Mouse (Mus musculus) embryonic facial prominence, embryonic 14.5 days (tissue): ENCODE measurements around the gene Tardbp. TPM values are rescaled to one million over a fixed set of nuclear protein-coding genes. Genes with fewer than 3 reads are reported as not detected.
A peak's percentile ranks its signal among the peaks of the same experiment; 100 is the strongest.

ENCODE experiments used
- ATAC-seq: fragments of 200-750 bp; cut with Nextera tagmentation; 2 replicates; pipeline ENCODE4 v1.8.0; 2017; ENCODE audit warnings: low read depth, moderate number of reproducible peaks, moderate TSS enrichment
- DNase-seq: peaks from one replicate; pipeline ENCODE4 v3.0.0-alpha.2; 2015; ENCODE audit warnings: low spot score
- H3K27ac ChIP-seq: fragments of 300-500 bp; sonication (generic); replicated peaks from 2 replicates; pipeline ENCODE4 v1.5.1; 2014; ENCODE audit warnings: low read depth, mild to moderate bottlenecking, low read length, moderate library complexity
- H3K27me3 ChIP-seq: fragments of 300-500 bp; sonication (generic); replicated peaks from 2 replicates; pipeline ENCODE4 v1.6.1; 2014; ENCODE audit warnings: low read length; ENCODE audit not compliant: control insufficient read depth, insufficient read depth
- H3K36me3 ChIP-seq: fragments of 300-500 bp; sonication (generic); 2 replicates; pipeline ENCODE4 v1.6.1; 2014; ENCODE audit warnings: low read length, mixed read lengths; ENCODE audit not compliant: control insufficient read depth, insufficient read depth
- H3K4me1 ChIP-seq: fragments of 300-500 bp; sonication (generic); 2 replicates; pipeline ENCODE4 v1.6.1; 2014; ENCODE audit warnings: antibody characterized with exemption, low read length; ENCODE audit not compliant: control insufficient read depth, insufficient read depth
- H3K4me2 ChIP-seq: fragments of 300-500 bp; sonication (generic); 2 replicates; pipeline ENCODE4 v1.6.1; 2014; ENCODE audit warnings: low read depth, mild to moderate bottlenecking, low read length, moderate library complexity, mixed read lengths
- H3K4me3 ChIP-seq: fragments of 300-500 bp; sonication (generic); 2 replicates; pipeline ENCODE4 v1.5.1; 2014; ENCODE audit warnings: low read depth, mild to moderate bottlenecking, low read length
- H3K9ac ChIP-seq: fragments of 300-500 bp; sonication (generic); 2 replicates; pipeline ENCODE4 v1.6.1; 2014; ENCODE audit warnings: low read depth, mild to moderate bottlenecking, low read length, moderate library complexity, mixed read lengths
- H3K9me3 ChIP-seq: fragments of 300-500 bp; sonication (generic); 2 replicates; pipeline ENCODE4 v1.6.1; 2016; ENCODE audit warnings: low read length; ENCODE audit not compliant: control insufficient read depth
- WGBS: fragments of 180-500 bp; shearing (Covaris S2); extraction: QIAGEN DNeasy Blood & Tissue Kit; methylation state at CpG from one replicate; pipeline ENCODE4 v1.1.7; 2014; 5-methylcytosine and 5-hydroxymethylcytosine counted together
- polyA plus RNA-seq: library from polyadenylated mRNA; unstranded; fragments of >200 nt; fragmentation: Nextera tagmentation; extraction: Ambion mirVana; gene quantifications from 2 replicates; pipeline ENCODE4 v1.2.1, GENCODE M21; 2014

The Tardbp gene
- polyA plus RNA-seq, 1 experiment from 2014 or later: 156 TPM

DNA sequence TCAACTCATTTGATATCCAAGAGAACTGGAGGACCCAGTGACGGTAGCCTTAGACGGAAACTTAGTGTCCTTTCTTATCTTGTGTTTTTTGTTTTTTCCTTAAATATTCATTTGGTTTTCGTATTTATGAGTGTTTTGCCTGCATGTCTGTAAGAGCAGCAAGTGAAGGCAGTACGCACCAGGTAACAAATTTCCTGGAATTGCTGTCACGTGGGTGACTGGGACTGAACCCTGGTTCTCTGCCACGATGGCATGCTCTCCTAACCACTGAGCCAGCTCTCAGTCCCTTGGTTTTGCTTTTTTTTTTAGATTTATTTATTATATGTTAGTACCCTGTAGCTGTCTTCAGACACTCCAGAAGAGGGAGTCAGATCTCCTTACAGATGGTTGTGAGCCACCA, 18.1 kb upstream of the Tardbp start:
- H3K4me3 ChIP-seq: no peak overlapping the region
- no peak for DNase-seq
- no peak overlapping the region for H3K4me2 ChIP-seq
- whole genome bisulfite sequencing: 84% methylated on average over 6 of the region's 6 CpGs
- H3K9me3 ChIP-seq: no peaks in the 10 kb centered on the region
- H3K36me3 ChIP-seq: no peaks in the 10 kb centered on the region
- no peak for ATAC-seq
- H3K4me1 ChIP-seq: no peaks in the 10 kb centered on the region
- no peak overlapping the region for H3K9ac ChIP-seq
- H3K27me3 ChIP-seq: no peaks in the 10 kb centered on the region
- H3K27ac ChIP-seq: no peak overlapping the region

DNA sequence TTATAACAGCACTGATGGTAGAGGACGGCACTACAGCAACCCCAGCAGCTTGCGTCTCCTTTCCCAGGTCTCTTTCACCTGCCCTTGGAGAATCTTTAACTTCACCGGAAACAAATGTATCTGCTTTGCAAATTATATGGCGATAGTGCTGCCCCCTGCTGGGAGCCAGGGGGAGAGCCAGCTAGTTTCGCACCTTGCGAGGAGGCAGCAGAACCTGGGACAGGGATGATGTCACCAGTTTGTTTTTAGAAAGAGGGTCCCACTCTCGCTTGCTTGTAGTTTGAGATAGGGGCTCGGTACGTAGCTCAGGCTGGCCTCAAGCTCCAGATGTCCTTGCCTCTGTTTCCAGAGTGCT, 17.3 kb upstream of the Tardbp start:
- no peak overlapping the region for H3K27ac ChIP-seq
- ATAC-seq (peak; percentile 16; the same call in 1 of the 2 replicates), DNase-seq (peak; percentile 50)
- H3K4me1 ChIP-seq: no peaks in the 10 kb centered on the region
- peak overlapping the region; percentile 37; the same call in 1 of the 2 replicates for H3K9ac ChIP-seq
- no peaks in the 10 kb centered on the region for H3K36me3 ChIP-seq
- WGBS: 9% methylated on average over 9 of the region's 9 CpGs
- peak overlapping the region; percentile 44 for H3K4me2 ChIP-seq
- H3K9me3 ChIP-seq: no peaks in the 10 kb centered on the region
- no peaks in the 10 kb centered on the region for H3K27me3 ChIP-seq
- H3K4me3 ChIP-seq: peak overlapping the region; percentile 19; the same call in 1 of the 2 replicates

DNA sequence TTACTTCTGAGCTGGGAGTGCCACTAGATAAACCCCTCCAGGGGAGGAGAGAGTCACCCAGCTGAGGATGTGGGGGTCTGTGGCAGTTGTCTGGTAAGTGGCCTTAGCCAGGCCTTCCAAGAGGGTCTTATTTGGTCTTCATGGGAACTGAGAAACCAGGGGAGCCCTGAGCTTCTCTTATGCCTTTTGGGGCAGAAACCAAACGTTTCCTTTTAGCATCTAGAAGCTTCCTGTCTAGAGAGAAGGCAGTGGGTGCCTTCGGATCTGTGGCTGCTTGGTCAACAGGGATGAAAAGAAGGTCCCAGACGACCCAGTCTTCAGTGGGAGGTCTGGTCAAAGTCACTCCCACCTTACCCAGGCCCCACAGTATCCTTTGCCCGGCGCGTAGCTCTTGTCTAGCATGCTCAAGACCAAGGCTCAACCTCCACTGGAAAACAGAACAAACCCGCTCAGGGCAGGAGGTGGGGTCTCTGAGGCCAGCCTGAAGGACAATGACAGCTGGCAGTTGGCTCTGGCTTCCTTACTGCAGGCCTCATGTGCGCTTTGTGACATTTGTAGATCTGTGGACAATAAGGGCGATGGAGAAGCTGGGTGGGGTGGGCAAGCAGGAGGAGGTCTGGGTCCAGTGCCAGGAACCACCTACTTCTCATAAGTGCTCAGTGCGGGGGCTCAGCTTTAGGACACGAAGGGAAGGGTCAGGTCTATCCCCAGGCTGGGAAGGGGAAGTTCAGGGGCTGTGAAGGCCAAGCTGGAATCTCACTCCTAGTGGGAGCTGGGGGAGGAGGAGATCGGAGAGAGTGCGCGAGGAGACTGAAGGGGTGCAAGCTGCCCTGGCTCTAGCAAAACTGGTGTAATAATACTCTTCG, 16.7 kb upstream of the Tardbp start, which contains the start of gene Gm572:
Gene Gm572 (plus strand): TSS at position 27 of the 866 bp plus-strand sequence.
- 61% methylated on average over 15 of the region's 15 CpGs for WGBS
- peak; percentile 70 for ATAC-seq
- no peaks in the 10 kb centered on the region for H3K36me3 ChIP-seq
- no peaks in the 10 kb centered on the region for H3K27me3 ChIP-seq
- no peak within 1 kb of the TSS for H3K27ac ChIP-seq
- H3K4me2 ChIP-seq: peak within 1 kb of the TSS; percentile 44
- peak within 1 kb of the TSS; percentile 37; the same call in 1 of the 2 replicates for H3K9ac ChIP-seq
- H3K4me1 ChIP-seq: no peaks in the 10 kb centered on the region
- H3K9me3 ChIP-seq: no peaks in the 10 kb centered on the region
- peak; percentile 51 for DNase-seq
- peak within 1 kb of the TSS; percentile 19; the same call in 1 of the 2 replicates for H3K4me3 ChIP-seq

DNA sequence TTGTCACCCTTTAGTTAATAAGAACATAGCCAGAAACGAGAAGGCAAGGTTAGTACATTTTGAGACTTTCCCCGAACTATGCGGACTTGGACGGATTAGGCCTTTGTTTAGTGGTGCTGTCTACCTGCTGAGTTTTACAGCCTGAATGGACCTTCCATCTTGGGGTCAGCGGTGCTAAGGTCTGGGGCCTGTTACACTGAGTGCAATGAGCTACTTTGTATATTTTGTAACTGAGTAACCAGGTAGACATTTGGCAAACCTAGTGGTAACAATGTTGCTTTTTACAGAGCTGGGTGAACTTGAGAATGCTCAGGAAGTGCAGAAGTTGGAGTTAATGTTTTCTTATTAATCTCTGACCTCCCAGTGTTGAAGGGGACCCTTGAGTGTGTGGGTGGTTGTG, 14.3 kb upstream of the Tardbp start:
- H3K9ac ChIP-seq: no peak overlapping the region
- no peaks in the 10 kb centered on the region for H3K36me3 ChIP-seq
- no peak overlapping the region for H3K27ac ChIP-seq
- no peak for DNase-seq
- H3K4me2 ChIP-seq: no peak overlapping the region
- H3K27me3 ChIP-seq: no peaks in the 10 kb centered on the region
- no peak for ATAC-seq
- H3K9me3 ChIP-seq: no peaks in the 10 kb centered on the region
- H3K4me3 ChIP-seq: no peak overlapping the region
- WGBS: 83% methylated on average over 5 of the region's 5 CpGs
- H3K4me1 ChIP-seq: no peaks in the 10 kb centered on the region

DNA sequence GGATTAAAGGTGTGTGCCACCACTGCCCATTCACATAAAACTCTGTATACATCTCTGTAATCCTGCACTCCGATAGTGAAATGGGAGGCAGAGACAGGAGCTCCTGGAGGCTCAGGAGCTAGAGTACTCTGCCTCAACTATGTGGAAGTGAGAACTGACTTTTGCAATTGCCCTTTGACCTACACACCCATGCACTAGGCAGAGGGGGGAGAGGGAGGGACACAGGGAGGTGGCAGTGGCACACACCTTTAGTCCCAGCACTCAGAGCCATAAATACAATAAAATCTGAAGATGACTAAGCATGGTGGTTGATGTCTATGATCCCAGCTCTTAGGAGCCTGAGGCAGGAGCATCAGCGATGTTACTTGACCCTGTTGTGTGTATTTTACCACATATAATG, 12.6 kb upstream of the Tardbp start:
- Histone ChIP-seq H3K36me3 (no peaks in the 10 kb centered on the region), H3K27ac (no peak overlapping the region), H3K9ac (no peak overlapping the region), H3K9me3 (no peaks in the 10 kb centered on the region), H3K4me3 (no peak overlapping the region), H3K4me1 (no peaks in the 10 kb centered on the region), H3K4me2 (no peak overlapping the region), H3K27me3 (no peaks in the 10 kb centered on the region)
- WGBS: 81% methylated on average over 2 of the region's 2 CpGs
- DNase-seq: no peak
- no peak for ATAC-seq

DNA sequence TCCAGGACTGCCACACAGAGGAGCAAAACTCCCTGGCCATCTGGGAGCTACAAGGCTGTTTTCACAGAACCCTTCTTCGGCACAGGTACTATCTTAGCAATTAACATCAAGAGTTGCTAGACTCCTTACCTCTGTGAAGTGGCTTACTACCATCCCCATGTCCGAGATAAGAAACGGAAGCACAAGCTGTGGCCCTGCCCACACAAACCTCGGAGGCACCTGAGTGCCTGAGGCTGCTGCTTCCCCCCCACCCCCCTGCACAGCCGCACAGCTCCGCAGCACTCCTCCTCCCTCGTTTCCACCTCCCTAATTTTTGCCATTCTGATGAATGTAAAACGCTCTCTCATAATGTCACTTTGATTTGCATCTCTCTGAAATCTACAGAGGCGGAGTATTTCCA, 11.5 kb upstream of the Tardbp start:
- 43% methylated on average over 9 of the region's 9 CpGs for WGBS
- no peak for ATAC-seq

DNA sequence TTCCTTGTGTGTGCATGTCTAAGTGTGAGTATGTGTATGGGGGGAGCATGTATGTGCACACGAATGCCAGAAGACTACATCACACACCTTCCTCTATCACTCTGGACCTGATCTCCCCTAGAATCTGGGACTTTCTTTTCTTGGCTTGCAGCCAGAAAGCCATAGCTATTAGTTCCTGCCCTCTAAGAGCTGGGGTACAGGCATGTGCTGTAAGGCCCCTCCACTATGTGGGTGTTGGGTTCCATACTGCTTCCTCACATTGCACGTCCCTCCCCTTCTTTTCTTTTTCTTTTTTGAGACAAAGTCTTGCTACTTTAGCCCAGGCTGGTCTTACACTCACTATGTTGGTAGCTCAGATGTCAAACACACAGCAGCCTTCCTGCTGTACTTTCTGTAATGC, 8.5 kb upstream of the Tardbp start:
- Histone ChIP-seq H3K27me3 (no peaks in the 10 kb centered on the region), H3K4me2 (no peak overlapping the region), H3K4me3 (no peak overlapping the region), H3K9me3 (no peaks in the 10 kb centered on the region), H3K4me1 (no peaks in the 10 kb centered on the region), H3K27ac (no peak overlapping the region), H3K9ac (no peak overlapping the region), H3K36me3 (no peaks in the 10 kb centered on the region)
- DNase-seq: no peak
- peak; percentile 68; the same call in 1 of the 2 replicates for ATAC-seq
- 77% methylated on average over 2 of the region's 2 CpGs for WGBS

More for the DNA sequence above, 11.5 kb upstream of the Tardbp start:
- Histone ChIP-seq H3K36me3 (no peaks in the 10 kb centered on the region), H3K27me3 (no peaks in the 10 kb centered on the region), H3K27ac (no peak overlapping the region), H3K4me2 (no peak overlapping the region), H3K9ac (no peak overlapping the region), H3K4me3 (no peak overlapping the region), H3K9me3 (no peaks in the 10 kb centered on the region), H3K4me1 (no peaks in the 10 kb centered on the region)
- no peak for DNase-seq

DNA sequence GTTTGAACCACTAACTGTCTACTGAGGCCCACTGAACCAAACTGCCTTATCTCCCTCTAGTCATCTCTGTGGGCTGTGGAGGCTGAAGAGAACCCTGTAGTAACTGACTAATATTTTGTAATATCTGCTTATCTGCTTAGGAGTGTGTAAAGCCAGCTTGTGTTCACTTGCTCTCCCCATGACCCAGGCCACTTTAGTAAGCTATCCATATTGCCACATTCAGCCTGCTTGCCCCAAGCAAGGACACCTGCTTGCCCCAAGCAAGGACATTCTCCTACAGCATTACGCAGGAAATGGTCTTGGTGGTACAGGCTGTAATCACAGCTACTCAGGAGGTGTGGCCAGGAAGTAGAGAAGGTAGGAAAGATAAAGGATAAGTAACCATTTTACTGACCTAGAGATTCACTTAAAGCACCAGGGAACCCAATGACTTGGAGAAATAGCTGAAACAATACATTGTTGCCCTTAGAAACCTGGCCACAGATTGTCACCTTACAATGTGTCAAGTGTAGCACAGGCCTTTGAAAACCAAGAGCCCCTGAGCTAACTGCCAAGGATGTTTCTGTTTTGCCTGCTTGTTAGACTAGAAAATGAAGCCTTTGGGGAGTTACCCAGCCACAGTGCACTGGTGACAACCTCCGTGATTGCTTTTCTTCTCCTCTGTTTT, 6.7 kb upstream of the Tardbp start:
- no peaks in the 10 kb centered on the region for H3K4me1 ChIP-seq
- H3K27me3 ChIP-seq: no peaks in the 10 kb centered on the region
- no peak overlapping the region for H3K4me3 ChIP-seq
- H3K36me3 ChIP-seq: no peaks in the 10 kb centered on the region
- WGBS: 62% methylated on average over 2 of the region's 2 CpGs
- H3K9ac ChIP-seq: no peak overlapping the region
- no peak for ATAC-seq
- no peaks in the 10 kb centered on the region for H3K9me3 ChIP-seq
- H3K27ac ChIP-seq: no peak overlapping the region
- no peak overlapping the region for H3K4me2 ChIP-seq
- DNase-seq: no peak
